Mouse (Mus musculus): Measurements from ENCODE around the gene Grb10. TPM values are rescaled to one million over a fixed set of nuclear protein-coding genes. Genes with fewer than 3 reads are reported as not detected.
A peak's percentile ranks its signal among the peaks of the same experiment; 100 is the strongest.

Grb10 gene
- total RNA-seq, 2 experiments from 2014 or later = 38.7 to 53.4 TPM

- ATAC-seq (replicated peaks; ENCODE audit: low FRiP score, low TSS enrichment, poor library complexity, severe bottlenecking) = no peak
These were observed 106.8 kb downstream of the Grb10 start for GRCm38 (mm10) chr11:11931688-11932087.

- no peak for ATAC-seq (replicated peaks; ENCODE audit: low FRiP score, low TSS enrichment, poor library complexity, severe bottlenecking)
These were observed 108.0 kb downstream of the Grb10 start for GRCm38 (mm10) chr11:11930527-11930926.

- no peak for ATAC-seq (replicated peaks; ENCODE audit: low FRiP score, low TSS enrichment, poor library complexity, severe bottlenecking)
These were observed 109.4 kb downstream of the Grb10 start for GRCm38 (mm10) chr11:11929059-11929458.

- no peak for ATAC-seq (replicated peaks; ENCODE audit: low FRiP score, low TSS enrichment, poor library complexity, severe bottlenecking)
These were observed 109.9 kb downstream of the Grb10 start for GRCm38 (mm10) chr11:11928586-11928985.

- ATAC-seq (replicated peaks; ENCODE audit: low FRiP score, low TSS enrichment, poor library complexity, severe bottlenecking) = no peak
These were observed 114.6 kb downstream of the Grb10 start for GRCm38 (mm10) chr11:11923900-11924299.

GRCm38 (mm10) chr11:11923345-11923744 is 115.1 kb downstream of the Grb10 start:
- 0 out of 2 replicates have a peak, but pooled peaks have one; percentile 44 for ATAC-seq (replicated peaks; ENCODE audit: low FRiP score, low TSS enrichment, poor library complexity, severe bottlenecking)

GRCm38 (mm10) chr11:11922106-11922505 is 116.4 kb downstream of the Grb10 start:
- no peak for ATAC-seq (replicated peaks; ENCODE audit: low FRiP score, low TSS enrichment, poor library complexity, severe bottlenecking)

- ATAC-seq (replicated peaks; ENCODE audit: low FRiP score, low TSS enrichment, poor library complexity, severe bottlenecking) = no peak
These were observed 130.6 kb downstream of the Grb10 start for GRCm38 (mm10) chr11:11907703-11908413.

- ATAC-seq (replicated peaks; ENCODE audit: low FRiP score, low TSS enrichment, poor library complexity, severe bottlenecking) = no peak
These were observed 133.0 kb downstream of the Grb10 start for GRCm38 (mm10) chr11:11905518-11905917.

GRCm38 (mm10) chr11:11904995-11905394 is 133.5 kb downstream of the Grb10 start:
- ATAC-seq (replicated peaks; ENCODE audit: low FRiP score, low TSS enrichment, poor library complexity, severe bottlenecking) = no peak

GRCm38 (mm10) chr11:11901509-11901908 is 137.0 kb downstream of the Grb10 start:
- ATAC-seq (replicated peaks; ENCODE audit: low FRiP score, low TSS enrichment, poor library complexity, severe bottlenecking) = peak; percentile 77

GRCm38 (mm10) chr11:11898496-11898895 is 140.0 kb downstream of the Grb10 start:
- ATAC-seq (replicated peaks; ENCODE audit: low FRiP score, low TSS enrichment, poor library complexity, severe bottlenecking) = no peak

GRCm38 (mm10) chr11:11897645-11898357 is 140.7 kb downstream of the Grb10 start, which contains the start of gene Ddc:
Gene Ddc (minus strand): TSS chr11:11898144.
- ATAC-seq (replicated peaks; ENCODE audit: low FRiP score, low TSS enrichment, poor library complexity, severe bottlenecking) = no peak

GRCm38 (mm10) chr11:11895479-11895878 is 143.0 kb downstream of the Grb10 start:
- ATAC-seq (replicated peaks; ENCODE audit: low FRiP score, low TSS enrichment, poor library complexity, severe bottlenecking) = no peak

- ATAC-seq (replicated peaks; ENCODE audit: low FRiP score, low TSS enrichment, poor library complexity, severe bottlenecking) = no peak
These were observed 144.7 kb downstream of the Grb10 start for GRCm38 (mm10) chr11:11893769-11894168.

- no peak for ATAC-seq (replicated peaks; ENCODE audit: low FRiP score, low TSS enrichment, poor library complexity, severe bottlenecking)
These were observed 145.4 kb downstream of the Grb10 start for GRCm38 (mm10) chr11:11892993-11893602.

GRCm38 (mm10) chr11:11891832-11892231 is 146.7 kb downstream of the Grb10 start:
- ATAC-seq (replicated peaks; ENCODE audit: low FRiP score, low TSS enrichment, poor library complexity, severe bottlenecking) = no peak

- ATAC-seq (replicated peaks; ENCODE audit: low FRiP score, low TSS enrichment, poor library complexity, severe bottlenecking) = no peak
These were observed 148.2 kb downstream of the Grb10 start for GRCm38 (mm10) chr11:11890139-11890741.

GRCm38 (mm10) chr11:11888727-11889126 is 149.8 kb downstream of the Grb10 start:
- ATAC-seq (replicated peaks; ENCODE audit: low FRiP score, low TSS enrichment, poor library complexity, severe bottlenecking) = no peak

- no peak for ATAC-seq (replicated peaks; ENCODE audit: low FRiP score, low TSS enrichment, poor library complexity, severe bottlenecking)
These were observed 150.4 kb downstream of the Grb10 start for GRCm38 (mm10) chr11:11888051-11888450.
